Mouse (Mus musculus) small intestine, adult 2 months (tissue): ENCODE results near the gene Pde6c. TPM values are rescaled to one million over a fixed set of nuclear protein-coding genes. Genes with fewer than 3 reads are reported as not detected.

ENCODE experiments used
- H3K27ac ChIP-seq: fragments of 200-500 bp; 2 replicates; pipeline ENCODE4 v1.5.1; 2012; ENCODE audit warnings: low read depth, low read length, control low read depth, inconsistent platforms; ENCODE audit not compliant: insufficient read depth
- H3K27me3 ChIP-seq: fragments of 200-500 bp; 2 replicates; pipeline ENCODE4 v1.6.1; 2012; ENCODE audit warnings: mild to moderate bottlenecking, moderate library complexity, low read length, inconsistent platforms; ENCODE audit not compliant: control insufficient read depth, insufficient read depth
- H3K36me3 ChIP-seq: fragments of 200-500 bp; 2 replicates; pipeline ENCODE4 v1.6.1; 2012; ENCODE audit warnings: mild to moderate bottlenecking, low read length, control low read depth, inconsistent platforms; ENCODE audit not compliant: control insufficient read depth, insufficient read depth
- H3K4me1 ChIP-seq: fragments of 200-500 bp; 2 replicates; pipeline ENCODE4 v1.6.1; 2012; ENCODE audit warnings: low read length, inconsistent platforms, mixed read lengths; ENCODE audit not compliant: control insufficient read depth, insufficient read depth, insufficient read length
- H3K4me3 ChIP-seq: fragments of 200-500 bp; 2 replicates; pipeline ENCODE4 v1.5.1; 2012; ENCODE audit warnings: low read depth, mild to moderate bottlenecking, control low read depth, inconsistent platforms, low read length, moderate library complexity
- CTCF ChIP-seq: fragments of 200-500 bp; IDR thresholded peaks from 2 replicates; pipeline ENCODE4 v1.5.1; 2012; ENCODE audit warnings: low read depth, mild to moderate bottlenecking, control low read depth, inconsistent platforms, low read length, moderate library complexity, mixed read lengths; ENCODE audit not compliant: insufficient replicate concordance, insufficient read length; ENCODE audit errors: extremely low read depth
- POLR2A ChIP-seq: fragments of 200-500 bp; IDR thresholded peaks from 2 replicates; pipeline ENCODE4 v1.6.1; 2012; ENCODE audit warnings: low read depth, mild to moderate bottlenecking, control low read depth, inconsistent platforms, low read length, moderate library complexity
- WGBS: fragments of 180-500 bp; shearing (Covaris S2); methylation state at CpG from one replicate; pipeline ENCODE4 v1.1.7; 2018; 5-methylcytosine and 5-hydroxymethylcytosine counted together
- polyA plus RNA-seq: library from polyadenylated mRNA; depleted of rRNA; stranded (reverse); fragments of >200 nt; gene quantifications from 2 replicates; pipeline ENCODE4 v1.2.3, GENCODE M21; 2012; rRNA removed

Pde6c gene
- polyA plus RNA-seq, 1 experiment = not detected

DNA sequence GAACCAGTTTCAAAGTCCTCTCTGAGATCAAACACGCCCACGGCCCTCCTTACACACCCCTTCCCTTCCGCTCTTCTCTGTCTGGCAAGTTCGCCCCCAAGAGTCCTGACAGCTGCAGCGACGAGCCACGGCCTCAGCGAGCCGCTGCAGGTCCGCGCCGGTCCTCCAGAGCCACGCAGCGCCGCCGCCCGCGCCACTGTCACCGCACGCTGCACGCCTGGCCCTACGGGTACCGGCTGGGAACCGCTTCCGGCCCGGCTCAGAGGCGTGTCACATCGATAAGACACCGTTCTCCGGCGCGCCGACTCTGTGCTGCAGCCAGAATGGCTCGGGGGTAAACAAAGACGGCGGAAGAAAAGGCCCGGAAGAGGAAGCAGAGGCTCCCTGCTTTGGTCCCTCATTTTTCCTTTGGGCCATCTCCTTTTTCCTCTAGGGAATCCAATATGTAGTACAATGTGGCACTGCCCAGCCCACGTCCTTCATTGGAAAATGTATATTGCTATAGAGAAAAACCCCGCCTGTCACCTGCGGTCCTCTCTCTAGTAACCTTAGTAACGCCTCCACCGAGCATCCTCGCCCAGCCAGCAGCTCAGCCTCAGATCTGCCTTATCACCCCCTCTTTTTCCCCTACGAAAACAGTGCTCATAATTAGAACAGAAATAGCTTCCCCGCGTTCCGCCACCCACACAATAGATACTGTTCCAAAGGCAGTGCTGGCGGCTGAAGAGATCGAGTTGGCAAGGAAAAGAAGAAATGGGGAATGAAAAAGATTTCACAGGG, 91.5 kb downstream of the Pde6c start, which contains the start of gene Fra10ac1:
Gene Fra10ac1 (minus strand): TSS at position 252 of the 780 bp plus-strand sequence.
- TF ChIP-seq CTCF (peak; percentile 30; the same call in 1 of the 2 replicates), POLR2A (peak; percentile 39; the same call in 1 of the 2 replicates)
- WGBS = under 1% methylated on average over 49 of the region's 49 CpGs
- Histone ChIP-seq H3K36me3 (no peaks in the 10 kb centered on the region), H3K4me1 (peaks cover 5% of the 10 kb centered on the region; the same call in 1 of the 2 replicates), H3K4me3 (peak within 1 kb of the TSS; percentile 99), H3K27me3 (no peaks in the 10 kb centered on the region), H3K27ac (peak within 1 kb of the TSS; percentile 90)

DNA sequence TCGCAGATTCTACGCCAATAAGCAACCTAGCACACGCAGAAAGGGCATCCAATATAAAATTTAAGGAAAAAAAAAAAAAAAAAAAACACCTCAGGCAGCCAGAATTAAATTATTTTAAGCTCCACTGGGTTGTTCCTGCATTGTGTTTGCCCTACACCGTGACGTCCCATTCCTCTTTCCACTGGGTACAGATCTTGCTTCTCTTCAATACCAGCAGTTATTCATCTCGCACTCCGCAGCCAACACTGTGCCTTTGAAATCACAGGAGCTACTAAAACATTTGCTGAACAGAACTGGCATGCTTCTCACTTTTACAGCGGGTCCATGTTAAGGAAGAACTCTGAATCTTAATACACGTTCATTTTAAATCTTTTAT, 92.1 kb downstream of the Pde6c start:
- H3K4me1 ChIP-seq = peaks cover 5% of the 10 kb centered on the region; the same call in 1 of the 2 replicates
- WGBS = 11% methylated on average over 9 of the region's 9 CpGs
- TF ChIP-seq POLR2A (no peak), CTCF (no peak)
- no peaks in the 10 kb centered on the region for H3K36me3 ChIP-seq
- no peaks in the 10 kb centered on the region for H3K27me3 ChIP-seq
- H3K27ac ChIP-seq = no peak overlapping the region
- H3K4me3 ChIP-seq = peak overlapping the region; percentile 99

- WGBS = 54% methylated on average over 2 of the region's 2 CpGs
- Histone ChIP-seq H3K36me3 (no peaks in the 10 kb centered on the region), H3K4me1 (peaks cover 2% of the 10 kb centered on the region; the same call in 1 of the 2 replicates), H3K4me3 (no peak overlapping the region), H3K27ac (no peak overlapping the region), H3K27me3 (no peaks in the 10 kb centered on the region)
- TF ChIP-seq CTCF (no peak), POLR2A (no peak)
Measured at GRCm38 (mm10) chr19:38228699-38229098, 96.1 kb downstream of the Pde6c start.

DNA sequence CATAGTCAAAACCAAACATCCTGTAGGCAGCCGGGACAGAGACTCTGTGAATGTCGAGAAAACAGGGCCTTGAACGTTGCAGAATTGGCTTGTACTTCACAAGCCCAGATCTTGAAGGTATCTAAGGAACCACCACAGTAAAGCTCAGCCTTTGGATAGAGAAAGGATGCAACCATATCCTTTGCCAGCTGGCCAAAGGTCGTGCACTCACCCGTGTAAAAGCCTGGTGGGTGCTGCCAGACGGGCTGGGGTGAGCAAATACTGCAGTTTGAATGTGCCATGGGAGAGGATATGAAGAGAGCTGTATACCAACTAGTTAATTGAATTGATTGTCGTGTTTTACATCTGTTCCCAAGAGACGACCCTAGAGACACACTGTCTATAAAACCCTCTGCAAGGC, 99.5 kb downstream of the Pde6c start:
- 27% methylated on average over 8 of the region's 8 CpGs for WGBS
- H3K4me3 ChIP-seq = no peak overlapping the region
- no peak for TF ChIP-seq CTCF
- no peaks in the 10 kb centered on the region for H3K36me3 ChIP-seq
- H3K27me3 ChIP-seq = no peaks in the 10 kb centered on the region
- no peak overlapping the region for H3K27ac ChIP-seq
- H3K4me1 ChIP-seq = no peaks in the 10 kb centered on the region; the same call in 1 of the 2 replicates

DNA sequence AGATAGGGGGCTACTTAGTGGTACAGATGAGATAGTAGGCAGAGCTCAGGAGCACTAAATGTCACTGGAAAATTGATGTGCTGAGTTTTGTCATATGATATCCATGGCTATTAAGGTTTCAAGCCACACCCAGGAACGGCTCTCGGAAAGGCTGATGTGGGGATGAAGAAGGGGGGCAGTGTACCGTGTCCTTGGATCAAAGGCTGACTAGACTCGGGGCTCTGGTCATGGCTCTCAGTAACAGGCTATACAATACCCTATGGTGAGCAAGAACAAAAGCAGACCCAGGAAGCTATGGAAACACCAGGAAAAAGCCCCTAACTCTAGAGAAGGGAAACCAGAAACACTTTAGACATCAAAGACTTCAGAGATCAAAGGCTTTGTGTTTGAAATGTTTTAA, 99.9 kb downstream of the Pde6c start:
- TF ChIP-seq POLR2A (no peak), CTCF (no peak)
- no peak overlapping the region for H3K27ac ChIP-seq
- H3K4me3 ChIP-seq = no peak overlapping the region
- 10% methylated on average over 4 of the region's 4 CpGs for WGBS
- no peaks in the 10 kb centered on the region; the same call in 1 of the 2 replicates for H3K4me1 ChIP-seq
- no peaks in the 10 kb centered on the region for H3K27me3 ChIP-seq
- no peaks in the 10 kb centered on the region for H3K36me3 ChIP-seq

Other genes with a start within 250 kb of the Pde6c start
- gene Myof, start 89.2 kb upstream of the Pde6c start, polyA plus RNA-seq = 4.8 and 4.9 TPM in 2 replicates
- 0.56 and 0.84 TPM in 2 replicates for gene Cep55, start 77.8 kb upstream of the Pde6c start, polyA plus RNA-seq
- gene Ffar4, start 35.7 kb upstream of the Pde6c start, polyA plus RNA-seq = 5.5 and 7.1 TPM in 2 replicates
- 4.5 and 6.3 TPM in 2 replicates for gene Rbp4, start 7.5 kb upstream of the Pde6c start, polyA plus RNA-seq
- 0.69 and 2.2 TPM in 2 replicates for gene Fra10ac1, start 91.4 kb downstream of the Pde6c start, polyA plus RNA-seq
- not detected in 2 replicates for gene Lgi1, start 131.8 kb downstream of the Pde6c start, polyA plus RNA-seq